Mouse (Mus musculus) left cerebral cortex, postnatal 4 days (tissue): ENCODE measurements around the gene Golgb1. TPM values are rescaled to one million over a fixed set of nuclear protein-coding genes. Genes with fewer than 3 reads are reported as not detected.
A peak's percentile ranks its signal among the peaks of the same experiment; 100 is the strongest.
"Not testable (repeated sequence)": the region's sequence is repeated elsewhere in the genome, so short reads cannot be mapped to it uniquely, and the experiment has no call there.

Source experiments
- DNase-seq: peaks from one replicate; pipeline ENCODE4 v3.0.0-alpha.2; 2022
- intact Hi-C: fragments of 180-260 bp; cut with DNase I; formaldehyde crosslinking; loops from one replicate; pipeline ENCODE4 v1.15.1; 2025
- total RNA-seq, 2 experiments: library from RNA; stranded (reverse); gene quantifications; 2 replicates each; pipeline ENCODE4 v1.2.3; 2021

Gene Golgb1
- total RNA-seq, result 10 to 100 TPM; 59.0 to 61.5 TPM

GRCm38 (mm10) chr16:36874583-36875275 is at the start of gene Golgb1, which contains the start of gene Eaf2:
TSS of gene Golgb1 (plus strand) at chr16:36875140.
TSS of gene Eaf2 (minus strand) at chr16:36875003.
- intact Hi-C loops, result no loop called here

GRCm38 (mm10) chr16:36827611-36828053 is 47.3 kb upstream of the Golgb1 start:
- DNase-seq, result no peak
- intact Hi-C loops, result no loop called here

More at GRCm38 (mm10) chr16:36874583-36875275, at the start of gene Golgb1, which contains the start of gene Eaf2:
- DNase-seq, result peak; percentile 96

GRCm38 (mm10) chr16:36828054-36828786 is 46.7 kb upstream of the Golgb1 start, which contains the start of gene Iqcb1:
TSS of gene Iqcb1 (plus strand) at chr16:36828385.
- intact Hi-C loops, result no loop called here
- DNase-seq, result peak; percentile 89

- intact Hi-C loops, result no loop called here
- DNase-seq, result peak; percentile 5
These were observed 46.1 kb upstream of the Golgb1 start for GRCm38 (mm10) chr16:36828820-36829219.

GRCm38 (mm10) chr16:36846894-36847293 is 28.0 kb upstream of the Golgb1 start:
- DNase-seq, result not testable (repeated sequence)
- intact Hi-C loops, result loop anchor here (5.0 to 10.0 kb wide), 2 partner anchors 55 to 812 kb away; no protein-coding TSS in a partner anchor

GRCm38 (mm10) chr16:36851202-36851601 is 23.7 kb upstream of the Golgb1 start:
- DNase-seq, result no peak
- intact Hi-C loops, result loop anchor here (10.0 kb wide), 1 partner anchor 836 kb away; no protein-coding TSS in a partner anchor

GRCm38 (mm10) chr16:36863585-36863984 is 11.4 kb upstream of the Golgb1 start:
- no peak for DNase-seq
- intact Hi-C loops, result no loop called here

GRCm38 (mm10) chr16:36869442-36869841 is 5.5 kb upstream of the Golgb1 start:
- intact Hi-C loops, result no loop called here
- no peak for DNase-seq

- DNase-seq, result peak; percentile 59
- intact Hi-C loops, result no loop called here
These were observed 424 bp downstream of the Golgb1 start for GRCm38 (mm10) chr16:36875276-36875851.

GRCm38 (mm10) chr16:36877316-36877715 is 2.4 kb downstream of the Golgb1 start:
- DNase-seq, result no peak
- intact Hi-C loops, result no loop called here

GRCm38 (mm10) chr16:36882737-36883343 is 7.9 kb downstream of the Golgb1 start:
- intact Hi-C loops, result loop anchor here (10.0 kb wide), 1 partner anchor 132 kb away; the partner anchor contains the start of gene Polq
- DNase-seq, result peak; percentile 3

- DNase-seq, result peak; percentile 62
- intact Hi-C loops, result loop anchor here (10.0 kb wide), 1 partner anchor 130 kb away; the partner anchor contains the start of gene Polq
These were observed 9.9 kb downstream of the Golgb1 start for GRCm38 (mm10) chr16:36884881-36885280.

- intact Hi-C loops, result loop anchor here (10.0 kb wide), 1 partner anchor 129 kb away; the partner anchor contains the start of gene Polq
- no peak for DNase-seq
These were observed 11.0 kb downstream of the Golgb1 start for GRCm38 (mm10) chr16:36885912-36886311.

- DNase-seq, result no peak
- intact Hi-C loops, result loop anchor here (10.0 kb wide), 1 partner anchor 127 kb away; the partner anchor contains the start of gene Polq
These were observed 12.6 kb downstream of the Golgb1 start for GRCm38 (mm10) chr16:36887546-36887945.

- DNase-seq, result no peak
- intact Hi-C loops, result no loop called here
These were observed 15.6 kb downstream of the Golgb1 start for GRCm38 (mm10) chr16:36890559-36890958.

- DNase-seq, result no peak
- intact Hi-C loops, result no loop called here
These were observed 16.5 kb downstream of the Golgb1 start for GRCm38 (mm10) chr16:36891415-36891814.

GRCm38 (mm10) chr16:36893317-36893716 is 18.4 kb downstream of the Golgb1 start:
- intact Hi-C loops, result no loop called here
- DNase-seq, result no peak

GRCm38 (mm10) chr16:36896712-36897111 is 21.8 kb downstream of the Golgb1 start:
- intact Hi-C loops, result no loop called here
- DNase-seq, result no peak

GRCm38 (mm10) chr16:36903156-36903555 is 28.2 kb downstream of the Golgb1 start:
- no peak for DNase-seq

GRCm38 (mm10) chr16:36911909-36912308 is 37.0 kb downstream of the Golgb1 start:
- intact Hi-C loops, result no loop called here

More at GRCm38 (mm10) chr16:36903156-36903555, 28.2 kb downstream of the Golgb1 start:
- intact Hi-C loops, result loop anchor here (5.0 kb wide), 1 partner anchor 56 kb away; no protein-coding TSS in a partner anchor

More at GRCm38 (mm10) chr16:36911909-36912308, 37.0 kb downstream of the Golgb1 start:
- no peak for DNase-seq
